Mouse (Mus musculus) cerebellum, postnatal 10 days (tissue): ENCODE data around the gene Sh3bp4.

Experiments used
- DNase-seq, 2 experiments: peaks; one replicate each; pipeline ENCODE4 v3.0.0; 2021; ENCODE audit warnings: mixed read lengths in 2 of 2

Sh3bp4 gene

GRCm38 (mm10) chr1:89071371-89072142 lies 1.3 kb downstream of the Sh3bp4 start:
- DNase-seq: no peak

- peak in 1 of 2 experiments; percentile 29 for DNase-seq
These were observed 2.2 kb downstream of the Sh3bp4 start for GRCm38 (mm10) chr1:89072143-89072990.

- no peak for DNase-seq
These were observed 3.2 kb downstream of the Sh3bp4 start for GRCm38 (mm10) chr1:89073291-89073846.

GRCm38 (mm10) chr1:89074678-89075077 lies 4.5 kb downstream of the Sh3bp4 start:
- DNase-seq: no peak

GRCm38 (mm10) chr1:89075120-89075519 lies 4.9 kb downstream of the Sh3bp4 start:
- DNase-seq: no peak

GRCm38 (mm10) chr1:89076777-89077176 lies 6.6 kb downstream of the Sh3bp4 start:
- no peak for DNase-seq

GRCm38 (mm10) chr1:89078240-89078639 lies 8.0 kb downstream of the Sh3bp4 start:
- DNase-seq: no peak

GRCm38 (mm10) chr1:89078730-89079129 lies 8.5 kb downstream of the Sh3bp4 start:
- no peak for DNase-seq

- no peak for DNase-seq
These were observed 9.0 kb downstream of the Sh3bp4 start for GRCm38 (mm10) chr1:89079239-89079638.

- DNase-seq: peak in 1 of 2 experiments; percentile 2
These were observed 10.2 kb downstream of the Sh3bp4 start for GRCm38 (mm10) chr1:89080371-89080770.

- peak in 1 of 2 experiments; percentile 7 for DNase-seq
These were observed 10.6 kb downstream of the Sh3bp4 start for GRCm38 (mm10) chr1:89080795-89081194.

- DNase-seq: peak in 1 of 2 experiments; percentile 5
These were observed 11.2 kb downstream of the Sh3bp4 start for GRCm38 (mm10) chr1:89081371-89081770.

GRCm38 (mm10) chr1:89082171-89082882 lies 12.1 kb downstream of the Sh3bp4 start:
- DNase-seq: peak in 1 of 2 experiments; percentile 33

GRCm38 (mm10) chr1:89086575-89087153 lies 16.4 kb downstream of the Sh3bp4 start:
- DNase-seq: no peak

GRCm38 (mm10) chr1:89088144-89088543 lies 17.9 kb downstream of the Sh3bp4 start:
- DNase-seq: peak; percentile 81 to 87

GRCm38 (mm10) chr1:89088748-89089288 lies 18.6 kb downstream of the Sh3bp4 start:
- DNase-seq: peak; percentile 34 to 38

- DNase-seq: no peak
These were observed 19.8 kb downstream of the Sh3bp4 start for GRCm38 (mm10) chr1:89089821-89090600.

GRCm38 (mm10) chr1:89090676-89091075 lies 20.5 kb downstream of the Sh3bp4 start:
- DNase-seq: no peak

GRCm38 (mm10) chr1:89092019-89092418 lies 21.8 kb downstream of the Sh3bp4 start:
- DNase-seq: no peak

- DNase-seq: peak in 1 of 2 experiments; percentile 30
These were observed 22.3 kb downstream of the Sh3bp4 start for GRCm38 (mm10) chr1:89092442-89092991.

- DNase-seq: no peak
These were observed 23.5 kb downstream of the Sh3bp4 start for GRCm38 (mm10) chr1:89093696-89094095.
